Mouse (Mus musculus): ENCODE measurements around the gene Olfr1036.
"Not testable (repeated sequence)": the region's sequence is repeated elsewhere in the genome, so short reads cannot be mapped to it uniquely, and the experiment has no call there.

Olfr1036 gene

GRCm38 (mm10) chr2:86073692-86074091 is at the start of gene Olfr1036:
Olfr1036 (plus strand) TSS chr2:86073992.
- DNase-seq: not testable (repeated sequence)

DNA sequence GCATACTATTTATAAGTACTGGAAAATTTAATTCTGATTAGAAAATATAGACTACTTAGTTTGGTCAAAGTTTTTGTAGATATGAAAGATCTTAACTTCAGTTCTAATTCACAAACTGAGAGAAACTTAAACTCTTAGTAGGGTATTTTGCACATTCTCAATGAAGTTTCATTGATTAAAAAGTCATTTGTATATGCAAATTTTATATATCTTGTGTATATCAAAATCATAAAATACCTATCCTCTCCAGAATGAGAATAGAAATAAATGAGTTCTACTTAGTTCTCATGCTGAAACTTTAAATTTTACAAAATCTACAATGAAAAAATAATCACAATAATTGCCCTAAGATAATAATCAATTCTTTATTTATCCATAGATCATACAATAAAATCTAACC is 28.2 kb upstream of the Olfr1036 start, which contains the start of gene Olfr1034:
Gene Olfr1034 (plus strand): TSS at position 301 of the 400 bp plus-strand sequence.
- no peak for DNase-seq

- DNase-seq: not testable (repeated sequence)
Measured at GRCm38 (mm10) chr2:86050777-86051176, 23.0 kb upstream of the Olfr1036 start.

DNA sequence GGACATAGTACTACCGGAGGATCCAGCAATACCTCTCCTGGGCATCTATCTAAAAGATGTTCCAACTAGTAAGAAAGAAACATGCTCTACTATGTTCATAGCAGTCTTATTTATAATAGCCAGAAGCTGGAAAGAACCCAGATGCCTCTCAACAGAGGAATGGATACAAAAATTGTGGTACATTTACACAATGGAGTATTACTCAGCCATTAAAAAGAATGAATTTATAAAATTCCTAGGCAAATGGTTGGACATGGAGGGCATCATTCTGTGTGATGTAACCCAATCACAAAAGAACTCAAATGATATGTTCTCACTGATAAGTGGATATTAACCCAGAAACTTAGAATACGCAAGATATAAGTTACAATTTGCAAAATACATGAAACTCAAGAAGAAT is 10.0 kb upstream of the Olfr1036 start:
- DNase-seq: not testable (repeated sequence)

GRCm38 (mm10) chr2:86070189-86070588 is 3.6 kb upstream of the Olfr1036 start:
- DNase-seq: no peak

DNA sequence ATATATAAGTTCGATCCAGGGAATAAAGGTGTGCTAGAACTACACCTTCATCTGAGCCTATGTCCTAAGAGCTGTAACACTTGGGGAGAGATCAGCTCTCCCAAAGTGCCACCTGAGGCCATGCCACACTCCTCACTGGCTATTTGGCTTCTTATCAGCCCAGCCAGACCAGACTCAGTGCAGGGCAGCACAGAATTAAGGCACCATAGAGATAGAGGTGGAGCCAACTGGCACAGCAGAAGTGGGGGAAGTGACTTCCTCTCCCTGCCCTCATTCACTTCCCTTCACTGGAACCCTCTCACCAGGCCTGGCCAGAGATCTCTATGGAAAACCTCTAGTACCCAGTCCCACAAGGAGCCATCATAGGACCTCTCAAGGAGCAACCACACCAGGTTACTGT is 6.7 kb downstream of the Olfr1036 start:
- DNase-seq: not testable (repeated sequence)

- DNase-seq: no peak
Measured at GRCm38 (mm10) chr2:86087285-86087684, 13.5 kb downstream of the Olfr1036 start, which contains the start of gene Olfr1037. Olfr1037 (minus strand) TSS chr2:86087385.
